Comparison of ENCODE assay signal across 8 mouse cellular contexts in genomic region chr12:71310068-71310931, GRCm38 (mm10). TPM values are rescaled to one million over a fixed set of nuclear protein-coding genes. Genes with fewer than 3 reads are reported as not detected.
DNase-seq lines count a peak whose midpoint lies in the region; ATAC-seq and TF ChIP-seq lines count a peak whose summit lies in the region.

No protein-coding gene starts in this region.

- CTCF ChIA-PET in Patski (lab: Charles Lee): interaction anchor here (0.8 to 2.0 kb wide), 7 partner anchors 27 to 457 kb away, joined by 3 to 7 read pairs (median 3); no protein-coding TSS in a partner anchor

- no peak for TF ChIP-seq CTCF in Patski (IDR thresholded peaks at IDR 0.05)

- peak overlapping the region; percentile 86 for H3K9ac ChIP-seq in heart, embryonic 16.5 days (ENCODE audit: low read length)
- H3K9ac ChIP-seq in midbrain, embryonic 15.5 days: peak overlapping the region; percentile 80

- ATAC-seq in Patski: peak; percentile 56
- ATAC-seq in heart, embryonic 16.5 days (replicated peaks; ENCODE audit: extremely low read depth, insufficient read depth, low FRiP score): peak; percentile 54
- peak; percentile 75 for ATAC-seq in midbrain, embryonic 15.5 days (replicated peaks)

- peak overlapping the region; percentile 85 for H3K27ac ChIP-seq in heart, embryonic 16.5 days (ENCODE audit: low read length)
- H3K27ac ChIP-seq in midbrain, embryonic 15.5 days: peak overlapping the region; percentile 88

- DNase-seq in adrenal gland, adult (ENCODE audit: inconsistent age in 2 of 2, low spot score in 1 of 2): peak; percentile 32 to 81
- DNase-seq in adrenal gland, postnatal 4 days (ENCODE audit: low spot score in 2 of 2): no peak
- no peak for DNase-seq in Patski (ENCODE audit: low read depth, low spot score)
- peak; percentile 59 for DNase-seq in embryo, embryonic 11 days
- peak; percentile 33 to 47 for DNase-seq in left cerebral cortex, postnatal 25 days (ENCODE audit: low spot score in 2 of 2)
- peak; percentile 2 for DNase-seq in thymus, postnatal 0 days (ENCODE audit: low spot score)

- no peaks in the 10 kb centered on the region for H3K27me3 ChIP-seq in Patski
- no peaks in the 10 kb centered on the region; the same call in 1 of the 2 replicates for H3K27me3 ChIP-seq in heart, embryonic 16.5 days (ENCODE audit: control insufficient read depth, insufficient read depth, low read length)
- H3K27me3 ChIP-seq in midbrain, embryonic 15.5 days (replicated peaks): 0 out of 2 replicates have a peak, but pooled peaks cover 4% of the 10 kb centered on the region

- POLR2A ChIA-PET in Patski (lab: Charles Lee): interaction anchor here (0.5 to 1.4 kb wide), 4 partner anchors 42 to 396 kb away, joined by 3 to 5 read pairs (median 4); no protein-coding TSS in a partner anchor

- H3K9me3 ChIP-seq in heart, embryonic 16.5 days (replicated peaks; ENCODE audit: control insufficient read depth, low read length): no peaks in the 10 kb centered on the region
- H3K9me3 ChIP-seq in midbrain, embryonic 15.5 days: no peaks in the 10 kb centered on the region

- intact Hi-C loops in left cerebral cortex, postnatal 25 days (cut with DNase I): loop anchor here (2.0 to 10.0 kb wide), 4 partner anchors 187 to 452 kb away; no protein-coding TSS in a partner anchor

- peaks cover 8% of the 10 kb centered on the region for H3K36me3 ChIP-seq in heart, embryonic 16.5 days (ENCODE audit: control insufficient read depth, insufficient read depth)
- H3K36me3 ChIP-seq in midbrain, embryonic 15.5 days (replicated peaks): peaks cover 4% of the 10 kb centered on the region; the same call in 1 of the 2 replicates

- peak overlapping the region; percentile 82 for H3K4me2 ChIP-seq in heart, embryonic 16.5 days (ENCODE audit: low read depth, low read length)
- H3K4me2 ChIP-seq in midbrain, embryonic 15.5 days: peak overlapping the region; percentile 72

- H3K4me3 ChIP-seq in heart, embryonic 16.5 days (ENCODE audit: low read length): peak overlapping the region; percentile 82
- peak overlapping the region; percentile 82 for H3K4me3 ChIP-seq in midbrain, embryonic 15.5 days

- WGBS in heart, embryonic 16.5 days: under 1% methylated on average over 54 of the region's 56 CpGs
- under 1% methylated on average over 45 of the region's 56 CpGs for WGBS in midbrain, embryonic 15.5 days

- no peaks in the 10 kb centered on the region; the same call in 1 of the 2 replicates for H3K4me1 ChIP-seq in heart, embryonic 16.5 days (ENCODE audit: control insufficient read depth, insufficient read depth, low read length)
- H3K4me1 ChIP-seq in midbrain, embryonic 15.5 days: peaks cover 10% of the 10 kb centered on the region; the same call in 1 of the 2 replicates

- in situ Hi-C loops in Patski (cut with MboI; ENCODE audit: low pct_unique_long_range_greater_than_20kb): loop anchor here (5.0 to 10.0 kb wide), 2 partner anchors 95 to 392 kb away; no protein-coding TSS in a partner anchor

RNA-seq across cellular contexts. Expression of gene Dact1, which starts 0.6 kb away (rescaled TPM):
- 10 to 100 TPM; 27.1 to 29.6 TPM for total RNA-seq in adrenal gland, postnatal 4 days (2021)
- polyA plus RNA-seq in Patski (2021): 22.8 TPM
- 6.3 and 6.5 TPM in 2 replicates for polyA plus RNA-seq in heart, embryonic 16.5 days (2015; fragmentation: Nextera tagmentation; extraction: Ambion mirVana)
- 10 to 100 TPM; 10.3 to 10.5 TPM for total RNA-seq in left cerebral cortex, postnatal 25 days (2021)
- 36.5 and 37.8 TPM in 2 replicates for polyA plus RNA-seq in midbrain, embryonic 15.5 days (2015; fragmentation: Nextera tagmentation; extraction: Ambion mirVana)
- polyA plus RNA-seq in thymus, postnatal 0 days (2015; fragmentation: Nextera tagmentation; extraction: Ambion mirVana): 1.9 and 2.0 TPM in 2 replicates

Comparison
In these comparisons a context has a peak if more than half of its experiments do, and no peak if none do; other contexts are left out.
1. DNase-seq: peak in adrenal gland, adult (2 of 2), embryo, embryonic 11 days (single experiment), left cerebral cortex, postnatal 25 days (2 of 2) and thymus, postnatal 0 days (single experiment); none in adrenal gland, postnatal 4 days (0 of 2) and Patski (single experiment).
2. Peak in every context shown above with its lines, with median percentiles within 50 percentile points of each other: ATAC-seq.